Mouse (Mus musculus) thymus, postnatal 0 days (tissue): ENCODE measurements around the gene Trak2. TPM values are rescaled to one million over a fixed set of nuclear protein-coding genes. Genes with fewer than 3 reads are reported as not detected.
"Not testable (repeated sequence)": the region's sequence is repeated elsewhere in the genome, so short reads cannot be mapped to it uniquely, and the experiment has no call there.

Source experiments
- DNase-seq: peaks from one replicate; pipeline ENCODE4 v3.0.0-alpha.2; 2015; ENCODE audit warnings: low spot score
- polyA plus RNA-seq: library from polyadenylated mRNA; unstranded; fragments of >200 nt; fragmentation: Nextera tagmentation; extraction: Ambion mirVana; gene quantifications from 2 replicates; pipeline ENCODE4 v1.2.1, GENCODE M21; 2015

The Trak2 gene
- polyA plus RNA-seq, result 13.2 and 13.5 TPM in 2 replicates

DNA sequence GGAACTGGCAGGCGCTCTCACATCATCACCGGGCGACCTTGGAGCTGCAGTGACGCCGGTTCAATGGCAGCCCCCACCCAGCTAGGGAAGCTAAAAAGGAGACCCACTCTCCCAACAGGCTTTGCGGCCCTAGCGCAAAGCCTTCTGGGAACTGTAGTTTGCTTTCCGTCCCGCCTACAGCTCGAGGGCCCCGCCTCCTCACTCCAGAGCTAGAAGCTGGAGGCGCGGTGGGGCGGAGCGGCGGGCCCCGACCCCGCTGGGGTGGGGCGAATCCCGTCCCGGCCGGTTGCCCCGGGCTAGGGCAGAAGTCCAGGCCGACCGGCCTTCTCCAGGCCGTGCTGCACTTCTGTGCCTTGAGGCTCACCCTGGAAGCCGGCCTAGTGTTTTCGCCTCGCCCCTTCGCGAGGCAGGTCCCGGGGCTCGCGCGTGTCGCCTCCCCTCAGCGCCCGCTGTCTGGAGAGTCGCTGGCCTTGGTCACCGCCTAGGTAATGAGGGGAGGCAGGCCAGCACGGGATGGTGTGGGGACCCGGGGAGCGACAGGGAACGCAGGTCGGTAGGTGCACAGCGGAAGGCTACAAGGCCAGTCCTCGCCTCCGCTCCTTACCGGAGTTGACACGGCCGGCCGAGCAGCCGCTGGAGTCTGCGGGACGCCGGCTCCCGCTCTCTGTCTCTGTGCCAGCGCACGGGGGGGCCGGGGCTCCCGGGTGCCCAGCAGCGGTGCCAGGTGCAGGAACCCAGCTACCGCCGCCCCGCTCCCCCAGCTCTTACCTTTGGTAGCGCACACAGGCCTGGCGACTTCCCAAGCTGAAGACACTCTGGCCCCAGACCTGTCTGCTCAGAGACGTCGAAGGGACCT lies at the start of gene Trak2, which contains the start of gene Stradb:
Gene Trak2, minus strand, starts transcription at position 65 of the 856 bp plus-strand sequence.
Gene Stradb, plus strand, starts transcription at position 157 of the 856 bp plus-strand sequence.
- peak; percentile 98 for DNase-seq

DNA sequence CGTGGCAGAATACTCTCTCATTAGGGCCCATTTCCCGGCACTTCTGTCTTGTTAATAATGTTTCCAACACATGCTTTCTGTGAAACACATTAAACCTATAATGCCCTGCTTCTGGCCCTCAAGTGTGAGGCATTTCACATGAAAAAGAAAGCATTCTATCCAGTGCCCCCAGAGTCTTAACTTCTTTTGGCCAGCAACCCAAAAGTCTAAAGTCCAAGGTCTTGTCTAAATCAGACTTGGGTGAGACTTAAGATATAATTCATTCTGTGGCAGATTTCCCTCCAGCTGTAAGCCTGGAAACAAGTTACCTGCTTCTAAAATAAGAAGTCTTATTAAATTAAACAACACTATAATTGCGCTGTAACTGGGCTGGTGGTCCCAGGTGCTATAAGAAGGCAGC lies 48.3 kb upstream of the Trak2 start:
- DNase-seq, result no peak

DNA sequence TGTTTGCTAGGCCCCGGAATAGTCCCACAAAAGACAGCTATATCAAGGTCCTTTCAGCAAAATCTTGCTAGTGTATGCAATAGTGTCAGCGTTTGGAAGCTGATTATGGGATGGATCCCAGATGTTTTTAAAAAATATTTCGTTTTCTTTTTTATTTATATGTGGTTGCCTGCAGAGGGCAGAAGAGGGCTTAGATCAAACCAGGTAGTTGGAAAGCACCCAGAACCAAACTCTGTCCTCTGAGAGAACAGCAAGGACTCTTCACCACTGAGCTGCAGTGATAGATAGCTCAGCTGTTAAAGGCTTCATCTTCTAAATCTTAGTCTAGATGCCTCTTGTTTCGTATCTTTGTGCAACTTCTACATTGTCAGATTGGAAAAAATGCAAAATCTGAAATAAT lies 36.0 kb upstream of the Trak2 start:
- DNase-seq, result peak; percentile 35

DNA sequence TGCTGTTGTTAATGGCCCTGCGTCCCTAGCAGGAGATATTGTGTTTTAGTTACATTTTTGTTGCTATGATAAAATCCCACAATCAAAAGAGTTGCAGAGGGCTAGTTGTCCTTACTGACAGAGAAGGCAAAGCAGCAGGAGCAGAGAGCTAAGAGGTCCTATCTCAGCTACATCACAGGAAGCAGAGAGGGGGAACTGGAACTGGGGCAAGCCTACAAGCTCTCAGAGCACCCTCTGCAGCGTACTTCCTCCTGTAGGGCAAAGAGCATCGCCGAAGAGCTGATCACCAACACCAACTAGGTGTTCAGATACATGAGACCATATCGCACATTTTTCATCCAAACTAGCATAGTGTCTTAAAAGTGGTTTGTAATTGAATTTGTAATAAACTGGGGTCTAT lies 22.1 kb upstream of the Trak2 start:
- DNase-seq, result no peak

DNA sequence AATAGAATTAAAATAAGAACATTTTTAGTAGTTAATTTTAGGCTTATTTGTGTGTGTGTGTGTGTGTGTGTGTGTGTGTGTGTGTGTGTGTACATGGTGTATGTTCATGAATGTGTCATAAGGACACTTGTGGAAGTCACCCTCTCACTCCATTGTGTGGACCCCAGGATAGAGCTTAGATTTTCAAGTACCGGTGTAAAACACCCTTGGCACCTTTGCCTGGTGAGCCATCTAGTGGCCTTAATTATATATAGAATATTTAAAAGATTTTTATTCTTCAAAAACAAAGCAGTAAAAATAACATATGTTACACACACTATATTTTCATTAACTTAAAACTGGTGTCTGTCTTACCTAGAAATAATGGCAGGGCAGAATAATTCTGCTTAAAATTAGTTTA lies 20.5 kb upstream of the Trak2 start:
- DNase-seq, result peak; percentile 16

DNA sequence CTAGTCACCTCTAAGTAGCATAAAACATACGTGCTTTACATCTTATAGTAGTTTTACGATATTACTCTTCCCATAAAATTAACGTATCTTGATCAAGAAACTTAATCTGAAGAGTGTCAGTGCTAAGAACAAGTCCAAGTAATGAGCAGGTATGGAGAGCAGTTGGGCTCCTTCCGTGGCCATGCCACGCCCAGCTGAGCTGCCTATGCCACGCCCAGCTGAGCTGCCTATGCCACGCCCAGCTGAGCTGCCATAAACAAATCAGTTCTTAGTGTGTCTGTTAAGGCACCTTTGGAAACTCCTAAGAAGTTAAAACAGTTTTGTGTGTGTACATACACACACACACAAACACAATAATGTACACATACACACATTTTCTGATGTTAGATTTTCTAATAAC lies 19.9 kb upstream of the Trak2 start:
- no peak for DNase-seq

DNA sequence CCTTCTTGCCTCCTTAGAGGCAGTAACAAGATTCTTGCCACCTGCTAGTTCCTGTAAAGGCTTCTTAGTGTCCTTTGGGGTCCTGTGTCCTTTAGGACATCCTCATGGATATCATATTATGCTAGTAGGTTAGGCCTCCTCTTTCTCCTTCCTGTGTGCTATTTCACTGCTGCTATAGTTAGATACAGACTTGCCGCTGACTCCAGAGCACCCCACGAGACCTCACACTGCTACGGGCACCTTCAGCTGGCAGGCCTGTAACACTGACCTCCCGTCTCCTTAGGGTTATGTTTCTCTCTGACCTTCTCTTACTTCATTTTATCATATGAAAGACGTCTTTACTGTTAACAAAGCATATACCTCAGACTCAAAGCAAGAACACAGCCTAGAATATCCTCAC lies 11.4 kb upstream of the Trak2 start:
- no peak for DNase-seq

DNA sequence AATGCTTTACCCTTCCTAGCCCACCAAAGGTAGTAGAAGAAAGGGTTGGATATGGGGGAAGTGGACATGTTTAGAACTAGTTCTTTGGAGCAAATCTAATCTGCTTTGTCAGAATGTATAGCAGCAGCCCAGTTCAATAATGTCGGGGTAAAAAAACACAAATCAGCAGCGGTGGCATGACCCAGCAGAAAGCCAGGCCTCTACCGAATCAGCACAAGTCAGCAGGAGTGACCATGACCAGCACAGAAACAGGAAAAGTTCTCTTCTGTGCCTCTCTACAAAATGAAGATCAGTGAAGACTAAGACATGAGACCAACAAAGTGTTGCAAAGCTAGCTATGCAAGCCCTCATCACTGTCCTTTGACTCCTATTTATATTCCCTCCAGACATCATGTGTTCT lies 9.0 kb upstream of the Trak2 start:
- no peak for DNase-seq

DNA sequence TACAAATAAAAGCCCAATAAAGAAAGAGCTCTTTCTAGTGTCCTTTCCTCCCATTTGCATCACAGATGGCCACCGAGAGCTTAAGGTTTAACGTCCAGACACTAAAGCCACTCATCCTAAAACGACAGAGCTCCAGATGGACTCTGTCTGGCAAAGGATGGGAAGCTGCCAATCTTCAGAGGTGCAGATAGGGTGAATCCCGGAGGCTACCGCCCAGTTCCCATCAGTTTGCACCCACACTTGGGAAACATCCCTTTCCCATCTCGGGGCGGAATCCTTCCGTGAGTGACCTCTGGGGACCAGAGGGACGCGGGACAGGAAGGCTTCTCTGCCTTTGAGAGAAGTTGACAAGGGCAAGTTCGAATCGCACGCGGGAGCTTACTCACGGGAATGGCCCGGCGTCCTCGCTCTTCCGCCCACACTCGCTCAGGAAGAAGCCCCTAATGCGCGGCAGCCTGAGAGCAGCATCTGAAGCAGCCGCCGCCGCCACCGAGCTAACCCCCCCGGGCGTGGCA lies 322 bp downstream of the Trak2 start:
- no peak for DNase-seq

DNA sequence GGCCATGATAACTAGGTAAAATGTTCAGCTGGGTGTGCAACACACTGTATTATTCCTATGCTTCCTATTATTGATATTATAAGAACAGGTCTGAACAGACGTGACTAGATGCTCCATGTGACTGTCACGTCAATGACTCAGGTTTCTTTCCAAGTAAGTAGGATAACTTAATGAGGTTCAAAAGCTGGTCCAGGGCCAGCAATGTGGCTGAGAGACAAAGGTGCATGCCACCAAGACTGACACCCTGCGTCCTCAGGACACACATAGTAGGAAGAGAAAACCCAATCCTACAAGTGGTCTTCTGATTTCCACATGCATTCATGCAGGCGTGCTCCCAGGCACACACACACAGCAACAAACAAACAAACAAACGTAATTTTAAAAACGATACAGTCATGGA lies 2.1 kb downstream of the Trak2 start:
- no peak for DNase-seq

DNA sequence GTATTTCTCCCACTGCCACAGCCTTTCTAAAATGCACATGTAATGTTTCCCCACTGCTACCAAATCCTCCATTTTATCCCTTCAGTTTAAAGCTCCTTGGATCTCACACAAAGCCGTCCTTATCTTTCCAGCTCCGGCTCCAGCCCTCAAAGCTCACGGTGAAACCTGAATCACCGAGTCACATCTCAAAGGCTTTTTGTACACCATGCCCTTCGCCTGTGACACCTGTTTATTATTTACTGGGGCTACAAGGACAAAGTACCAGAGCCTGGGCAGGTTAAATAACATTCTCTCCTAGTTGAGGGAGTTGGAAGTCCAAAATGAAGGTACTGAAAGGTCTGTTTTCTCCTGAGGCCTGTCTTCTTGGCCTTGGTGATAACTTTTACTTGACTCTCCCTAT lies 3.2 kb downstream of the Trak2 start:
- DNase-seq, result no peak

DNA sequence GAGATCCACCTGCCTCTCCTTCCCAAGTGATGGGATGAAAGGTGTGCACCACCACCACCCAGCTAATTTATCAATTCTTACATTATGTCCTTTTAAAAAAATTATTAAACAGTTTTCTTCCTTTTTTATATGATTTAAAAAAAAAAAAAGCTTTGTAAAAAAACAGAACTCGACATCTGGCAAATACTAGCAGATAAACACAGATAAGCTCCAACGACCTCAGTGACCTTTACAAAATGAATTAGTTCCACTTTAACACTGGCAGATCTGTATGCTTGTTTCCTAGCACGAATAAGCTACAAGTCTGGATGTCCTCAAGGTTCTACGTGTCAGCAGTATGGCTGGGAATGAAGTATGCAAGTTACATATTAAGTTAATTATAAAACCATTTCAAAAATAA lies 5.7 kb downstream of the Trak2 start:
- DNase-seq, result no peak

DNA sequence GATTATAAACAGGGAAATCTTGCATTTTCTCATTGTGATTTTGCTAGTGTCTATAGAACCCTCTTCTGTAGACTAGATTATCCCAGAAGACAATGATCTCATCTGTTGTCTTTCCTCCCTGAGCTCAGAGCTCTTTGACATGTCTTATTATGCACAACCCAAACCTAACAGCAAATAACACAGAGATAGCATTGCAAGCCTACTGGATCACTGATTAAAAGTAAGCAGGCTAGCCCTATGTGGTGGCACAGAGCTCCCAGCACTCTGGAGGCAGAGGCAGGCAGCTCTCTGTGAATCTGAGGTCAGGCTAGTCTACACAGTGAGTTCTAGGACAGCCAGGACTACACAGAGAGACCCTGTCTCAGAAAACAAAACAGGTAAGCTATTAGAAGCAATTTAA lies 10.4 kb downstream of the Trak2 start:
- no peak for DNase-seq

DNA sequence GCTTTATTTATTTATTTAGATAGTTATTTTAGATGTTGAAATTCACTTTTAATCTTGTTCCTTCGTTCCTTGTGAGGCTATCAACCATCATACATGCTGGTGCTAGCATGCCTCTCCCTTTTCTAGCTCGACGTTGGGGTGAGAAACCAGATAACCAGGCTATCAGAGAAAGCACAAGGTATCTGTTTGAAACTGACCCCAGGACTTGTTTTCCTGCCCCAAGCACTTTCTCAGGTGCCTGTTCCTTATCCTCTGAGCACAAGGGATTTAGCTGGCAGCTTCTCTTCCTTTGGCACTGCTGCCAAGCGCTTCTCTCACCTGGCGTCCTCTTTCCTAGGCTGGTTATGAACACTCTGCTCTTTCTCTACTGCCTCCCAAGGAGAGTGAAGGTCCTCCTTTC lies 10.8 kb downstream of the Trak2 start:
- no peak for DNase-seq

DNA sequence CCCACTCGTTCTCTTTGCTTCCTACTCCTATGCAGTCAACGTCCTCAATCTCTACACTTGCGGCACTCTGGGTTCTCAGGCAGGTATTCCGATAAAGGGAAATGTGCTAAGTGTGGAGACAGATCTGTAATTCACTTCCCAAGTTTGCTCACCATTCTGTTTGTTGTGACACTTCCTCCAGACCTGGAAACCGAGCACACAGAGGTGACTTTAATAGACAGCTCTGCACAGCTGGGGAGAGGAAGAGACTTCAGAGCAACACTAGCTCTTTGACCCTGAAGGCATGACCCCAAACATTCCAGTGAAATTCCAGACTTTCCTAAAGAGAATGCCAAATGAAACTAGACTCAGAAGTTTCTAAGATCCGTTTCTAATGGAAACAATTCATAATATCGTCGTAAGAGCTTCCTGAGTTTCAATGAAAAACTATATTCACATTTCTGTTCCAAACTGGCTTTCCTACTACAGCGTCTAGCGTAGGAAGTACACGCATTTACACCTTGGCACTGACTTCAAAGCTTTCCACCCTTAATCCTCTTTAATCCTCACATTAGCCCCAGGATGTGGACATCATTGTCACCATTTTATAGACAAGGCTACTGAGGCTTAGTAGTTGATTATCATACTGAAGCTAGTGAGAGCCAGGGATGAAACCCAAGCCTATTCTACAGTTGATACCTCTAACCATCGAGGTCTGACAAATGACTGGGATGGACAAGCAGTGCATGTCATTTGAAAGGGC lies 11.9 kb downstream of the Trak2 start:
- DNase-seq, result no peak

DNA sequence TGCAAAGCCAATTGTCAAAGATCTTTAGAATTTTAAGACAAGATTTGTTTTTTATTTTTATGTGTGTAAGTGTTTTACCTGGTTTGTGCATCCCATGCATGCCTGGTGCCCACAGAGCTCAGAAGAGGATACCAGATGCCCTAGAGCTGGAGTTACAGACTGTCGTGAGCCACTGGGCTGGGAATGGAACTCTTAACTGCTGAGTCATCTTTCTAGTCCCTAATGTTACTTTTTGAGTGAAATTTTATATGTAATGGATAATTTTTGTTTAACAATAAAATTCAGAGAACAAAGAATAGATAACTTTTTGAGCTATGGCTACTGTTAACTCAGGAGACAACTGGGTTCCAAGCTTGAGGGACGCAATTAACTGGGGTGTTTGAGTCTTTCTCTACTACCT lies 13.5 kb downstream of the Trak2 start:
- no peak for DNase-seq

DNA sequence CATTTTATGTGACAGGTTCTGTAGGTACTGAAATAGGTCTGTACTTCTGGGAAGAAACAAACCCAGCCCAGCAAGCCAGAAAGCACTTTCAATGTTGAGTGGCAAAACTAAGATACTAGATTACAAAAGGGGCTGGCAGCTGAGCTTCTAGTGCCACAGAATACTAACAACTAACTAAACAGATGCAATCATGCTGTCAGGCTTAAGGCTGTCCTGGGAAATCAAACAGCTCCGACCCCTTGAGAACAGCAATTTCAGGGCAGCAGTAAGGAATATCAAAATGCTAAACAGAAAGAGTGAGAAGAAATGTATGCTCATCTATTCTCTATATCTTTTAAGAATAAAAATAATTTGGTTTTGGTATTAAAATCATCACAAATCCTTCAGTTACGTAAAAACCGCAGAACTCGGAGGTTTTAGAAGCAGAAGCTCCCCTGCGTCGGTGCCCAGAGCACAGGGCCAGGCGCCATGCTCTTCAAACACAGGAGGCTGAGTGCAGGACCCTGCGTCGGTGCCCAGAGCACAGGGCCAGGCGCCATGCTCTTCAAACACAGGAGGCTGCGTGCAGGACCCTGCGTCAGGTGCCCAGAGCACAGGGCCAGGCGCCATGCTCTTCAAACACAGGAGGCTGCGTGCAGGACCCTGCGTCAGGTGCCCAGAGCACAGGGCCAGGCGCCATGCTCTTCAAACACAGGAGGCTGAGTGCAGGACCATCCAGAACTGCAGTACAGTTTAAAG lies 14.3 kb downstream of the Trak2 start:
- DNase-seq, result not testable (repeated sequence)

DNA sequence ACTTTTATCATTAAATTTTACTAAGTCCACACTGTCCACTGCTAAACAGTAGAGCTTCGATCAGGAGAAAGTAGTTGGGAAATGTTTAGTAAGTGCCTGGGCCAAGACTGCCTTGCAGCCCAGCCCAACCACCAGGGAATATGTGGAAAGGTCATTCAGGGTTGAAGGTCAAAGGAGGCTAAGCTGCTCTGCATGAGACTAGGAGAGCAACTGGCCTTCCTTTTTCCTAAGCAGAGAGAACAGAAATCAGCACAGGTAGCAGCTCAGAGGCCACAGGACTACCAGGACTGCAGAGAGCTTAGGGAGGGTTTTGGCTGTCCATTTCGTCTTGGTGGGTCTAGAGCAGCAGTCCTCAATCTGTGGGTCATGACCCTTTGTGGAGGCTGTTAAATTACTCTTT lies 15.3 kb downstream of the Trak2 start:
- no peak for DNase-seq

DNA sequence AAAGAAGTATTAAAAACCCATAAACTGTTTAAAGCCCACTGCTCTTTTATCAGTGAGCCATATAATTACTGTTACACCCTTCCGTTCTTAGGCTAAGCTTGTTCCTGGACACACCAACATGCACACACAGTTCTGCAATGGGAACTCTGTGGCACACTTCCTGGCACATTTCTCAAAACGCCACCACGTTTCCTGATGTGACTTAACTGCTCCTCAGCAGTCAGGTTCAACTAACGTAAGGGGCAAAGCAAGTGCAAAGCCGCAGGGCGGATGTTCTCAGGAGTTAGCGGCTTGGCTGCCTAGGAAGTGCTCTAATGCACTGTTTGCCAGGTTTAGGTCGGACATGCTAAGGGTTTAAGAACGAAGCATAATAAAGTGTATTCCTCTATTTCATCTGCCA lies 17.0 kb downstream of the Trak2 start:
- DNase-seq, result peak; percentile 82

DNA sequence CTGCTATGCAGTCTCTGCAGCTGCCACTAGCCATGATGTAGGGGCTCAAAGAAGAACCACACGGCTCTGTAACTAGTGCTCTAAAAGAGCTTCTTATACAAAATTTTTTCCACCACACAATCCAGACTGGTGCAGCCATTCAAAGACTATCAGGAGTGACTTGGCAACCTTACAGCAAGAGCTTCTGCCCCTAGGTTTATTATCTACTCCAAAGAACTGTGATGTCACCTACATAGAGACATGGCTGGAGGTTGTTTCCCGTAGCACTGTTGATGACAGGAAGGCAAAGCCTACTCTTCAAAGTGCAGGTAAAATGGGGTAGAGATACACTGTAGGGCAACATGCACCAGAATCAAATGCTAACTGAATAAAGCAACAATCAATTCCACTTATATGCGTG lies 17.5 kb downstream of the Trak2 start:
- peak; percentile 56 for DNase-seq

DNA sequence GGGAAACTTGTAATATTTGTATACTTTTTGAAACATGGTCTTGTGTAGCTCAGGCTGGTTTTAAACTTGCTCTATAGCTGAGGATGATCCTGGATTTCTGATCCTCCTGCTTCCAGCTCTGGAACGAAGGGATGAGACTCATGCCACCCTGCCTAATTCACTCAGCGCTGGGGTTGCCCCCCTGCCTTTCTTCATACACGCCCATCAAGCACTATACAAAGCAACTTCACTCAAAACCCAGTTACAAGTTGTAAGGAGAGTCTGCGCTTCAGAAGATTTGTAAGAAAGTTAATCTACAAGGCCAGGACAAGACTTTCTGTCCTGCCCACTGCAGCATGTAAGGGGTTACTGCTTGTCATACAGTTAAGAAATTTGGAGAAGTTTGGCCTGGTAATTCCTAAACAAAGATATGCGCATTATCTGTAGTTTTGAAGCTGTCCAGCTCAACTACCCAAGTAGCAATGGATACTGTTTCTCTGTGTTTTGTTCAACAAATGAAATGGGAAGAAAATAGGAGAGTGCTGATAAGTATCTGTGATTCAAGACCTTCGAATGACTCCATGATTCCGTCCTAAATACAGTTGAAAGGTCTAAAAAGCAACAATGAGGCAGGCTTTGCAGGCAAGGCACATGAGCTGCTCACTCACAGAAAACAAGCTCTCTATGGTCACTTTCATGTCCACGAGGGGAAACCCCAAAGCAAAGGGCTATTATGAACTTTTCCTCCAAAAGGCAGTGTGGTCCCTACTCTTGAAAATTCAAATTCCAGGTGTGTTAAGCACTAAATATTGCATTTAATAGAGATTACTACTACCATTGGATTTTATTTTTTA lies 18.4 kb downstream of the Trak2 start:
- DNase-seq, result no peak
